Mouse (Mus musculus) adipocyte (in vitro differentiated cells): ENCODE results near the gene Nit2.
A peak's percentile ranks its signal among the peaks of the same experiment; 100 is the strongest.
"Not testable (repeated sequence)": the region's sequence is repeated elsewhere in the genome, so short reads cannot be mapped to it uniquely, and the experiment has no call there.

Experiments used
- DNase-seq: peaks from one replicate; pipeline ENCODE4 v3.0.0-alpha.2; 2016; ENCODE audit warnings: low spot score

Gene Nit2

GRCm38 (mm10) chr16:57166611-57167513 lies at the start of gene Nit2:
Gene Nit2, minus strand, starts transcription at chr16:57167341.
- peak; percentile 92 for DNase-seq

GRCm38 (mm10) chr16:57215957-57216356 lies 48.8 kb upstream of the Nit2 start:
- no peak for DNase-seq

- DNase-seq: no peak
Observed at GRCm38 (mm10) chr16:57211037-57211436, 43.9 kb upstream of the Nit2 start.

- no peak for DNase-seq
Observed at GRCm38 (mm10) chr16:57208342-57208741, 41.2 kb upstream of the Nit2 start.

GRCm38 (mm10) chr16:57197281-57197680 lies 30.1 kb upstream of the Nit2 start:
- DNase-seq: no peak

GRCm38 (mm10) chr16:57196590-57196989 lies 29.4 kb upstream of the Nit2 start:
- no peak for DNase-seq

- DNase-seq: no peak
Observed at GRCm38 (mm10) chr16:57191214-57191613, 24.1 kb upstream of the Nit2 start.

- no peak for DNase-seq
Observed at GRCm38 (mm10) chr16:57190390-57190789, 23.2 kb upstream of the Nit2 start.

GRCm38 (mm10) chr16:57189493-57189892 lies 22.4 kb upstream of the Nit2 start:
- DNase-seq: peak; percentile 20

GRCm38 (mm10) chr16:57186618-57187017 lies 19.5 kb upstream of the Nit2 start:
- no peak for DNase-seq

- DNase-seq: no peak
Observed at GRCm38 (mm10) chr16:57182037-57182436, 14.9 kb upstream of the Nit2 start.

GRCm38 (mm10) chr16:57181180-57181579 lies 14.0 kb upstream of the Nit2 start:
- DNase-seq: no peak

- DNase-seq: no peak
Observed at GRCm38 (mm10) chr16:57177664-57178063, 10.5 kb upstream of the Nit2 start.

GRCm38 (mm10) chr16:57177254-57177653 lies 10.1 kb upstream of the Nit2 start:
- DNase-seq: peak; percentile 67

- DNase-seq: no peak
Observed at GRCm38 (mm10) chr16:57176276-57176675, 9.1 kb upstream of the Nit2 start.

- no peak for DNase-seq
Observed at GRCm38 (mm10) chr16:57175751-57176150, 8.6 kb upstream of the Nit2 start.

- DNase-seq: not testable (repeated sequence)
Observed at GRCm38 (mm10) chr16:57174480-57174879, 7.3 kb upstream of the Nit2 start.

GRCm38 (mm10) chr16:57171570-57171969 lies 4.4 kb upstream of the Nit2 start:
- no peak for DNase-seq

GRCm38 (mm10) chr16:57171161-57171560 lies 4.0 kb upstream of the Nit2 start:
- no peak for DNase-seq

- DNase-seq: no peak
Observed at GRCm38 (mm10) chr16:57168236-57168635, 1.1 kb upstream of the Nit2 start.

- DNase-seq: no peak
Observed at GRCm38 (mm10) chr16:57167514-57167912, 372 bp upstream of the Nit2 start.

- DNase-seq: no peak
Observed at GRCm38 (mm10) chr16:57166086-57166485, 1.1 kb downstream of the Nit2 start.

GRCm38 (mm10) chr16:57165157-57165556 lies 2.0 kb downstream of the Nit2 start:
- no peak for DNase-seq

- DNase-seq: peak; percentile 21
Observed at GRCm38 (mm10) chr16:57163694-57164093, 3.4 kb downstream of the Nit2 start.
